Mouse (Mus musculus) hindbrain, embryonic 10.5 days (tissue): Measurements from ENCODE around the gene Fgf15. TPM values are rescaled to one million over a fixed set of nuclear protein-coding genes. Genes with fewer than 3 reads are reported as not detected.
A peak's percentile ranks its signal among the peaks of the same experiment; 100 is the strongest.
"Not testable (repeated sequence)": the region's sequence is repeated elsewhere in the genome, so short reads cannot be mapped to it uniquely, and the experiment has no call there.

Experiments used
- DNase-seq: peaks from one replicate; pipeline ENCODE4 v3.0.0-alpha.2; 2017; ENCODE audit warnings: low spot score
- H3K27ac ChIP-seq: fragments of 300-500 bp; sonication (generic); 2 replicates; pipeline ENCODE4 v1.5.1; 2016; ENCODE audit warnings: mild to moderate bottlenecking, moderate library complexity
- H3K27me3 ChIP-seq: fragments of 300-500 bp; sonication (generic); 2 replicates; pipeline ENCODE4 v1.6.1; 2016; ENCODE audit warnings: mild to moderate bottlenecking; ENCODE audit not compliant: poor library complexity, insufficient read depth, severe bottlenecking
- H3K36me3 ChIP-seq: fragments of 300-500 bp; sonication (generic); 2 replicates; pipeline ENCODE4 v1.6.1; 2016; ENCODE audit warnings: mild to moderate bottlenecking, moderate library complexity
- H3K4me1 ChIP-seq: fragments of 300-500 bp; sonication (generic); replicated peaks from 2 replicates; pipeline ENCODE4 v1.6.1; 2016; ENCODE audit warnings: mild to moderate bottlenecking
- H3K4me3 ChIP-seq: fragments of 300-500 bp; sonication (generic); 2 replicates; pipeline ENCODE4 v1.5.1; 2016; ENCODE audit warnings: mild to moderate bottlenecking, moderate library complexity
- H3K9me3 ChIP-seq: fragments of 300-500 bp; sonication (generic); 2 replicates; pipeline ENCODE4 v1.6.1; 2016; ENCODE audit warnings: mild to moderate bottlenecking, moderate library complexity
- WGBS: fragments of 180-500 bp; shearing (Covaris S2); methylation state at CpG from one replicate; pipeline ENCODE4 v1.1.7; 2016; 5-methylcytosine and 5-hydroxymethylcytosine counted together
- polyA plus RNA-seq: library from polyadenylated mRNA; unstranded; fragments of >200 nt; fragmentation: Nextera tagmentation; extraction: Ambion mirVana; gene quantifications from 2 replicates; pipeline ENCODE4 v1.2.1, GENCODE M21; 2016

Gene Fgf15
- polyA plus RNA-seq, 1 experiment from 2014 or later, result 43.4 TPM

GRCm38 (mm10) chr7:144864160-144864670 is 32.1 kb upstream of the Fgf15 start:
- Histone ChIP-seq H3K4me3 (no peak overlapping the region), H3K36me3 (no peaks in the 10 kb centered on the region), H3K9me3 (no peaks in the 10 kb centered on the region), H3K4me1 (peaks cover 26% of the 10 kb centered on the region), H3K27ac (no peak overlapping the region), H3K27me3 (peaks cover 84% of the 10 kb centered on the region)
- no peak for DNase-seq
- 59% methylated on average over 3 of the region's 3 CpGs for WGBS

- H3K9me3 ChIP-seq, result no peaks in the 10 kb centered on the region
- WGBS, result 65% methylated on average over 4 of the region's 4 CpGs
- H3K4me1 ChIP-seq, result peaks cover 16% of the 10 kb centered on the region
- H3K36me3 ChIP-seq, result no peaks in the 10 kb centered on the region
- no peak overlapping the region for H3K27ac ChIP-seq
- H3K27me3 ChIP-seq, result peaks cover 62% of the 10 kb centered on the region
- no peak for DNase-seq
- H3K4me3 ChIP-seq, result no peak overlapping the region
These were observed 29.2 kb upstream of the Fgf15 start for GRCm38 (mm10) chr7:144867161-144867560.

- DNase-seq, result no peak
- Histone ChIP-seq H3K4me1 (peaks cover 11% of the 10 kb centered on the region), H3K9me3 (no peaks in the 10 kb centered on the region), H3K27ac (no peak overlapping the region), H3K4me3 (no peak overlapping the region), H3K36me3 (no peaks in the 10 kb centered on the region), H3K27me3 (peaks cover 58% of the 10 kb centered on the region)
- WGBS, result 79% methylated on average over 8 of the region's 8 CpGs
These were observed 28.7 kb upstream of the Fgf15 start for GRCm38 (mm10) chr7:144867602-144868001.

GRCm38 (mm10) chr7:144872420-144872819 is 23.9 kb upstream of the Fgf15 start:
- peaks cover 27% of the 10 kb centered on the region for H3K4me1 ChIP-seq

GRCm38 (mm10) chr7:144873160-144873559 is 23.2 kb upstream of the Fgf15 start:
- peaks cover 27% of the 10 kb centered on the region for H3K4me1 ChIP-seq
- no peak overlapping the region for H3K4me3 ChIP-seq
- H3K36me3 ChIP-seq, result no peaks in the 10 kb centered on the region
- H3K27ac ChIP-seq, result no peak overlapping the region
- no peak for DNase-seq
- H3K27me3 ChIP-seq, result peaks cover 41% of the 10 kb centered on the region
- 61% methylated on average over 4 of the region's 4 CpGs for WGBS
- no peaks in the 10 kb centered on the region for H3K9me3 ChIP-seq

More at GRCm38 (mm10) chr7:144872420-144872819, 23.9 kb upstream of the Fgf15 start:
- Histone ChIP-seq H3K4me3 (no peak overlapping the region), H3K27ac (0 out of 2 replicates have a peak overlapping the region, but pooled peaks have one; percentile 6), H3K36me3 (no peaks in the 10 kb centered on the region), H3K9me3 (no peaks in the 10 kb centered on the region), H3K27me3 (peaks cover 39% of the 10 kb centered on the region)
- DNase-seq, result no peak
- 68% methylated on average over 4 of the region's 4 CpGs for WGBS

- Histone ChIP-seq H3K36me3 (no peaks in the 10 kb centered on the region), H3K9me3 (no peaks in the 10 kb centered on the region), H3K4me3 (no peak overlapping the region), H3K27ac (no peak overlapping the region), H3K27me3 (peaks cover 41% of the 10 kb centered on the region), H3K4me1 (peaks cover 27% of the 10 kb centered on the region)
- DNase-seq, result no peak
- WGBS, result 71% methylated on average over 4 of the region's 4 CpGs
These were observed 22.1 kb upstream of the Fgf15 start for GRCm38 (mm10) chr7:144874226-144874625.

- H3K27me3 ChIP-seq, result peaks cover 37% of the 10 kb centered on the region
- DNase-seq, result no peak
- H3K4me3 ChIP-seq, result no peak overlapping the region
- H3K4me1 ChIP-seq, result peaks cover 20% of the 10 kb centered on the region
- 94% methylated on average over 1 of the region's 1 CpGs for WGBS
- H3K9me3 ChIP-seq, result no peaks in the 10 kb centered on the region
- H3K27ac ChIP-seq, result no peak overlapping the region
- no peaks in the 10 kb centered on the region for H3K36me3 ChIP-seq
These were observed 17.9 kb upstream of the Fgf15 start for GRCm38 (mm10) chr7:144878401-144878800.

- Histone ChIP-seq H3K36me3 (no peaks in the 10 kb centered on the region), H3K4me3 (no peak overlapping the region), H3K27ac (peak overlapping the region; percentile 16; the same call in 1 of the 2 replicates), H3K4me1 (peaks cover 4% of the 10 kb centered on the region; the same call in 1 of the 2 replicates), H3K27me3 (peaks cover 6% of the 10 kb centered on the region; the same call in 1 of the 2 replicates), H3K9me3 (no peaks in the 10 kb centered on the region)
- DNase-seq, result no peak
- 56% methylated on average over 2 of the region's 2 CpGs for whole genome bisulfite sequencing
These were observed 13.2 kb upstream of the Fgf15 start for GRCm38 (mm10) chr7:144883106-144883505.

- H3K9me3 ChIP-seq, result no peaks in the 10 kb centered on the region
- H3K4me1 ChIP-seq, result peaks cover 26% of the 10 kb centered on the region
- WGBS, result 82% methylated on average over 2 of the region's 2 CpGs
- no peak for DNase-seq
- H3K27ac ChIP-seq, result no peak overlapping the region
- H3K4me3 ChIP-seq, result no peak overlapping the region
- H3K27me3 ChIP-seq, result peaks cover 35% of the 10 kb centered on the region
- H3K36me3 ChIP-seq, result no peaks in the 10 kb centered on the region
These were observed 8.7 kb upstream of the Fgf15 start for GRCm38 (mm10) chr7:144887672-144888071.

GRCm38 (mm10) chr7:144888564-144889299 is 7.6 kb upstream of the Fgf15 start:
- no peaks in the 10 kb centered on the region for H3K9me3 ChIP-seq
- 2% methylated on average over 18 of the region's 18 CpGs for WGBS
- H3K4me3 ChIP-seq, result 0 out of 2 replicates have a peak overlapping the region, but pooled peaks have one; percentile 2
- peak overlapping the region; percentile 64; the same call in 1 of the 2 replicates for H3K27ac ChIP-seq
- H3K27me3 ChIP-seq, result peaks cover 35% of the 10 kb centered on the region
- H3K4me1 ChIP-seq, result peaks cover 22% of the 10 kb centered on the region
- no peaks in the 10 kb centered on the region for H3K36me3 ChIP-seq
- peak; percentile 55 for DNase-seq

GRCm38 (mm10) chr7:144890661-144891060 is 5.7 kb upstream of the Fgf15 start:
- H3K27ac ChIP-seq, H3K4me3 ChIP-seq, H3K9me3 ChIP-seq, H3K36me3 ChIP-seq, DNase-seq: not testable (repeated sequence)
- Histone ChIP-seq H3K27me3 (peaks cover 48% of the 10 kb centered on the region), H3K4me1 (peaks cover 35% of the 10 kb centered on the region)
- 93% methylated on average over 1 of the region's 1 CpGs for WGBS

GRCm38 (mm10) chr7:144891863-144892262 is 4.5 kb upstream of the Fgf15 start:
- no peaks in the 10 kb centered on the region for H3K36me3 ChIP-seq
- peaks cover 47% of the 10 kb centered on the region for H3K4me1 ChIP-seq
- no peak for DNase-seq
- H3K9me3 ChIP-seq, result no peaks in the 10 kb centered on the region
- no peak overlapping the region for H3K4me3 ChIP-seq
- peak overlapping the region; percentile 2; the same call in 1 of the 2 replicates for H3K27ac ChIP-seq
- peaks cover 60% of the 10 kb centered on the region for H3K27me3 ChIP-seq
- 68% methylated on average over 2 of the region's 2 CpGs for WGBS

GRCm38 (mm10) chr7:144892322-144892721 is 4.0 kb upstream of the Fgf15 start:
- Histone ChIP-seq H3K4me1 (peaks cover 52% of the 10 kb centered on the region), H3K36me3 (no peaks in the 10 kb centered on the region), H3K4me3 (no peak overlapping the region), H3K27me3 (peaks cover 64% of the 10 kb centered on the region), H3K9me3 (no peaks in the 10 kb centered on the region), H3K27ac (peak overlapping the region; percentile 2; the same call in 1 of the 2 replicates)
- WGBS, result 47% methylated on average over 6 of the region's 6 CpGs
- DNase-seq, result no peak
